Mouse (Mus musculus) heart, adult 2 months (tissue): ENCODE data around the gene Gart.

Source experiments
- CTCF ChIP-seq: fragments of 200-600 bp; IDR thresholded peaks from 2 replicates; pipeline ENCODE4 v1.8.1; 2022; ENCODE audit warnings: antibody characterized with exemption, mild to moderate bottlenecking, moderate library complexity
- EP300 ChIP-seq: fragments of 200-500 bp; IDR thresholded peaks from 2 replicates; pipeline ENCODE4 v1.6.1; 2011; ENCODE audit warnings: low read depth, low read length, control low read depth; ENCODE audit not compliant: insufficient read depth
- POLR2A ChIP-seq: fragments of 200-500 bp; IDR thresholded peaks from 2 replicates; pipeline ENCODE4 v1.6.1; 2011; ENCODE audit warnings: mild to moderate bottlenecking, low read depth, low read length, control low read depth; ENCODE audit not compliant: insufficient read depth

DNA sequence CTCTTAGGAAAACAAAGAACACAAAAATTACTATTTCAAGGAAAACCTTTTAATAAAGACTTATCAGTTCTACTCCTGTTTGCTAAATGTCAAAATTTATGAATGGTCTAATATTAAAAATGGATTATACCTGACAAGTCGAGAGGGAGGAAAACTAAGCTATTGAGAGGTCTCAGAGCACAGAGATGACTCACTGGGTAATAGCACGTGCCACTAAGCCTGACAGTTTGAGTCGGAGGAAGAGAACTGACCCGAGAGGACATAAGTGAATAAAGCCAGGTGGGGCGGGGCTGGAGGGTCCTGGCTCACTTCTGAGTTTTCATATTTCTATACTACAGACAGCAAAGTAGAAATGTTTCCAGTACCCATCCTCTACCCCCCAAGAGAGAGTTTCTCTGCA, 39.6 kb upstream of the Gart start:
- TF ChIP-seq EP300 (no peak), CTCF (no peak), POLR2A (no peak)
